Mouse (Mus musculus): ENCODE measurements around the gene Kat2a. TPM values are rescaled to one million over a fixed set of nuclear protein-coding genes. Genes with fewer than 3 reads are reported as not detected.

The Kat2a gene
- total RNA-seq, 2 experiments from 2014 or later = 30.5 to 60.8 TPM

- ATAC-seq (replicated peaks; ENCODE audit: low FRiP score, low TSS enrichment, poor library complexity, severe bottlenecking) = peak; percentile 70
Observed at GRCm38 (mm10) chr11:100737105-100737733, 25.0 kb upstream of the Kat2a start.

- peak; percentile 0; the same call in 1 of the 2 replicates for ATAC-seq (replicated peaks; ENCODE audit: low FRiP score, low TSS enrichment, poor library complexity, severe bottlenecking)
Observed at GRCm38 (mm10) chr11:100736746-100737080, 24.4 kb upstream of the Kat2a start.

- ATAC-seq (replicated peaks; ENCODE audit: low FRiP score, low TSS enrichment, poor library complexity, severe bottlenecking) = no peak
Observed at GRCm38 (mm10) chr11:100735954-100736745, 23.9 kb upstream of the Kat2a start.

- no peak for ATAC-seq (replicated peaks; ENCODE audit: low FRiP score, low TSS enrichment, poor library complexity, severe bottlenecking)
Observed at GRCm38 (mm10) chr11:100735134-100735865, 23.0 kb upstream of the Kat2a start.

- no peak for ATAC-seq (replicated peaks; ENCODE audit: low FRiP score, low TSS enrichment, poor library complexity, severe bottlenecking)
Observed at GRCm38 (mm10) chr11:100730477-100731205, 18.4 kb upstream of the Kat2a start.

- no peak for ATAC-seq (replicated peaks; ENCODE audit: low FRiP score, low TSS enrichment, poor library complexity, severe bottlenecking)
Observed at GRCm38 (mm10) chr11:100729976-100730375, 17.7 kb upstream of the Kat2a start.

GRCm38 (mm10) chr11:100728601-100729000 is 16.3 kb upstream of the Kat2a start:
- ATAC-seq (replicated peaks; ENCODE audit: low FRiP score, low TSS enrichment, poor library complexity, severe bottlenecking) = no peak

- ATAC-seq (replicated peaks; ENCODE audit: low FRiP score, low TSS enrichment, poor library complexity, severe bottlenecking) = no peak
Observed at GRCm38 (mm10) chr11:100727201-100727600, 14.9 kb upstream of the Kat2a start.

- ATAC-seq (replicated peaks; ENCODE audit: low FRiP score, low TSS enrichment, poor library complexity, severe bottlenecking) = 0 out of 2 replicates have a peak, but pooled peaks have one; percentile 26
Observed at GRCm38 (mm10) chr11:100724919-100725512, 12.8 kb upstream of the Kat2a start.

- ATAC-seq (replicated peaks; ENCODE audit: low FRiP score, low TSS enrichment, poor library complexity, severe bottlenecking) = no peak
Observed at GRCm38 (mm10) chr11:100722493-100723028, 10.3 kb upstream of the Kat2a start.

GRCm38 (mm10) chr11:100721776-100722492 is 9.7 kb upstream of the Kat2a start:
- ATAC-seq (replicated peaks; ENCODE audit: low FRiP score, low TSS enrichment, poor library complexity, severe bottlenecking) = peak; percentile 86

- no peak for ATAC-seq (replicated peaks; ENCODE audit: low FRiP score, low TSS enrichment, poor library complexity, severe bottlenecking)
Observed at GRCm38 (mm10) chr11:100721254-100721653, 9.0 kb upstream of the Kat2a start.

- 0 out of 2 replicates have a peak, but pooled peaks have one; percentile 20 for ATAC-seq (replicated peaks; ENCODE audit: low FRiP score, low TSS enrichment, poor library complexity, severe bottlenecking)
Observed at GRCm38 (mm10) chr11:100720345-100720744, 8.1 kb upstream of the Kat2a start.

GRCm38 (mm10) chr11:100719893-100720292 is 7.6 kb upstream of the Kat2a start:
- ATAC-seq (replicated peaks; ENCODE audit: low FRiP score, low TSS enrichment, poor library complexity, severe bottlenecking) = no peak

GRCm38 (mm10) chr11:100719312-100719711 is 7.0 kb upstream of the Kat2a start:
- no peak for ATAC-seq (replicated peaks; ENCODE audit: low FRiP score, low TSS enrichment, poor library complexity, severe bottlenecking)

- ATAC-seq (replicated peaks; ENCODE audit: low FRiP score, low TSS enrichment, poor library complexity, severe bottlenecking) = no peak
Observed at GRCm38 (mm10) chr11:100718866-100719265, 6.6 kb upstream of the Kat2a start.

GRCm38 (mm10) chr11:100718462-100718861 is 6.2 kb upstream of the Kat2a start:
- ATAC-seq (replicated peaks; ENCODE audit: low FRiP score, low TSS enrichment, poor library complexity, severe bottlenecking) = no peak

GRCm38 (mm10) chr11:100716649-100717048 is 4.4 kb upstream of the Kat2a start:
- ATAC-seq (replicated peaks; ENCODE audit: low FRiP score, low TSS enrichment, poor library complexity, severe bottlenecking) = no peak

Data from megakaryocyte-erythroid progenitor cell, adult 5-6 weeks (primary cell).